Mouse (Mus musculus) heart, adult 8-10 months (tissue): Measurements from ENCODE around the gene Syna. TPM values are rescaled to one million over a fixed set of nuclear protein-coding genes. Genes with fewer than 3 reads are reported as not detected.

Source experiments
- DNase-seq: peaks from one replicate; pipeline ENCODE4 v3.0.0; 2022; ENCODE audit warnings: low spot score
- total RNA-seq, 4 experiments: library from RNA; stranded (reverse); gene quantifications; 2 replicates each; pipeline ENCODE4 v1.2.4; 2022

Syna gene
- not detected for total RNA-seq

- DNase-seq, result no peak
Observed at GRCm38 (mm10) chr5:134560071-134560449, at the start of gene Syna. TSS of gene Syna (minus strand) at chr5:134560171.

GRCm38 (mm10) chr5:134607121-134607520, 47.1 kb upstream of the Syna start:
- no peak for DNase-seq

- no peak for DNase-seq
Observed at GRCm38 (mm10) chr5:134606314-134606713, 46.3 kb upstream of the Syna start.

- no peak for DNase-seq
Observed at GRCm38 (mm10) chr5:134604376-134604775, 44.4 kb upstream of the Syna start.

GRCm38 (mm10) chr5:134597711-134598110, 37.7 kb upstream of the Syna start:
- peak; percentile 13 for DNase-seq

GRCm38 (mm10) chr5:134593093-134593492, 33.1 kb upstream of the Syna start:
- DNase-seq, result no peak

- no peak for DNase-seq
Observed at GRCm38 (mm10) chr5:134592026-134592581, 32.1 kb upstream of the Syna start.

- DNase-seq, result no peak
Observed at GRCm38 (mm10) chr5:134589900-134590299, 29.9 kb upstream of the Syna start.

GRCm38 (mm10) chr5:134584798-134585197, 24.8 kb upstream of the Syna start:
- DNase-seq, result no peak

GRCm38 (mm10) chr5:134583884-134584213, 23.9 kb upstream of the Syna start:
- DNase-seq, result no peak

- DNase-seq, result no peak
Observed at GRCm38 (mm10) chr5:134583006-134583883, 23.3 kb upstream of the Syna start.

GRCm38 (mm10) chr5:134582221-134582907, 22.4 kb upstream of the Syna start:
- DNase-seq, result peak; percentile 97

- DNase-seq, result no peak
Observed at GRCm38 (mm10) chr5:134581146-134581545, 21.2 kb upstream of the Syna start, which contains the start of gene Rfc2. TSS of gene Rfc2 (plus strand) at chr5:134581366.

- no peak for DNase-seq
Observed at GRCm38 (mm10) chr5:134579135-134579534, 19.2 kb upstream of the Syna start.

GRCm38 (mm10) chr5:134577534-134577933, 17.6 kb upstream of the Syna start:
- DNase-seq, result no peak

GRCm38 (mm10) chr5:134576517-134577220, 16.7 kb upstream of the Syna start:
- DNase-seq, result no peak

- DNase-seq, result no peak
Observed at GRCm38 (mm10) chr5:134575833-134576232, 15.9 kb upstream of the Syna start.

- DNase-seq, result no peak
Observed at GRCm38 (mm10) chr5:134572508-134573214, 12.7 kb upstream of the Syna start.

- peak; percentile 80 for DNase-seq
Observed at GRCm38 (mm10) chr5:134571730-134572507, 11.9 kb upstream of the Syna start.

GRCm38 (mm10) chr5:134568964-134569491, 9.1 kb upstream of the Syna start:
- DNase-seq, result no peak
